Mouse (Mus musculus) thymus, postnatal 10 days (tissue): ENCODE data around the gene Styx.
"Not testable (repeated sequence)": the region's sequence is repeated elsewhere in the genome, so short reads cannot be mapped to it uniquely, and the experiment has no call there.

Experiments
- DNase-seq, 2 experiments: peaks; one replicate each; pipeline ENCODE4 v3.0.0; 2021; ENCODE audit warnings: low spot score in 2 of 2

The Styx gene

GRCm38 (mm10) chr14:45464036-45465035, 113.4 kb downstream of the Styx start:
- no peak for DNase-seq

GRCm38 (mm10) chr14:45466371-45466770, 115.5 kb downstream of the Styx start:
- DNase-seq: not testable (repeated sequence)

GRCm38 (mm10) chr14:45469446-45469845, 118.6 kb downstream of the Styx start:
- DNase-seq: no peak
